Mouse (Mus musculus) left cerebral cortex, adult 11 months (tissue): ENCODE measurements at regions not wholly inside any gene's neighbourhood (a gene's known extent, or its start where the extent isn't known, plus 50 kb on each side); places are given as distances from the start of the nearest gene placed in this dataset.

ENCODE experiments used
- DNase-seq: peaks from one replicate; pipeline ENCODE4 v3.0.0; 2022; ENCODE audit warnings: low spot score

GRCm38 (mm10) chr4:106169466-106169865 is 146.5 kb upstream of the Usp24 start:
- DNase-seq: no peak

DNA sequence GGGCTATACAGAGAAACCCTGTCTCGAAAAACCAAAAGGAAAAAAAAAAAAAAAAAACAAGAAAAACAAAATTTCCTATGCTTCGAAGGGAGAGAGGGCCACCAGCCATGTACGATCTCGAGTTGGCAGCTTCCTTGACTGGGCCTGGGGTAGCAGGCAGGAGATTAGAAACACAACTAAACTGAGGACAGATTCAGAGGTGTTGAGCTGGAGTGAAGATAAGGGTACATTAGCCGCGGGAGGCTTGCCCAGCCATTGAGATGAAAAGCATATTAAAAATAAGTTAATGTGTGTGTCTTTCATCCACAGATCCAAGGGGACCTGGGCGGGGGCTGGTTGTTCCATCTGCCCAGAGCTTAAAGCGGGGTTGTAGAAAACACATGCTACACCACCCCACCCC is 145.3 kb upstream of the Usp24 start:
- no peak for DNase-seq

DNA sequence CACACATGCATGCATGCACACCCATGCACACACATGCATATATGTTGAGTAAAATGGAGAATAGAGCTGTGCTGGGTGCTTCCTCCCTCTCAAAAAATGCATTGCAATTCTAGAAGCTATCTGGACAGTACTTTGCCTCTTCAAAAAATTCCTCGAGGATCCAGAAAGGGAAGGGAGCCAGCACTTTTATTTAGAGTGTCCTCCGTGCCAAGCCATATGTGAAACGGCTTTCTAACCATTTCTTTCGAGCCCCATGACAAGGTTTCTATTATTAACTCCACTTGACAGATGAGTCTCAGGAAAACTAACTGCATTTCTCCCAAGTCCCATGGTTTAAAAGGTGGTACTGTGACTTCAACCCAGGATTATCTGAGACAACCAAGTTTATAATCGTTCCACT is 140.7 kb upstream of the Usp24 start:
- peak; percentile 25 for DNase-seq

DNA sequence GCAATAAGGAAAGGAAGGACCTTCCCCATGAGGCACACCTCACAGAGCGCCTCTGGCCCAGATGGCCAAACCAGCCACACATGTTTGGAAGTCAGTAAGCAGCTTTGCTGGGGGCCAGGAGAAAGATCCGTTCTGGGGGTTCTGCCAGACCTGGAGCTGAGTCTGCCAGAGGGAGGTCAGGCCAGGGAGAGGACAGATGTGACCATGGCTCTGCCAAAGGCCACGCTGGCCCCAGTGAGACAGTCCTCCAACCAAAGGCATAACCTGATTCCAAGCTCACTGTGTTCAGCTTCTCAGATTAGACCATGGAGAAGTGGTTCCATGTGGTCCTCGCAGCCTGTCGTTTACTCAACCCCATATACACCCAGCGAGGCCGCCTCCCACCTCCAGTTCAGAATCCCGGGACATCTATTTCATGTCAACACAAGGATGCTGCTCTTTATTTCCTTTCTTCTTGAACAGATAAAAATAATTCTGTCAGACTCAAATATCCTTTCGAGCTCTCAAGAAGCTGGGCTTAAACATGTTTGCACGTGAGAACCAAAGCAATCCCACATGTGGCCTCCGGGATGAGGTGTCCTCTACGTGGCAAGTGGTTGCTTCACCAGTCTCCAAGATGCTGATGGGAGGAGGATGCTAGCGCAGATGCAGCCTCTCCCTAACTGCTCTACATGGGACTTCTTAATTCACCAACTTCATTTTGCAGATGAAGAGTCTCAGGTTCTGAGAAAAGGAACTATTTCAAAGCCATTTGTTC is 130.1 kb upstream of the Usp24 start:
- DNase-seq: no peak

DNA sequence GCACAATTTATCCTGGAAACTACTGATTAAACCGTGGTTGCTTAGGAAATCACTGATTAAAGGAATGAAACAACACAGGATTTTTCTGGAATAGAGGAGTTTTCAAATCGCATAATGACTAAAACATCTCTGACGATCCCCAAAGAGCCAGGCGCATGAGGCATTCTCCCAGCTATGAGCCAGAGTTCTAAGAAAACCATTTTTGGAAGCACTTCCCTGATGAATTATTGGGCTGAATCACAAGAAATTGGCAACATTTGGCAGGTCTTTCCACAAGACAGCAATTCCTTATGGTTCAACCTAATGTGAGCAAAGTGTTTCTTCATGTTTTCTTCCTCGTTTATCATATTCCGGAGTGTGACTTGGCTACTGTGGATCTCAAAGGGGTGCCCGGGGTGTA is 129.3 kb upstream of the Usp24 start:
- DNase-seq: no peak

DNA sequence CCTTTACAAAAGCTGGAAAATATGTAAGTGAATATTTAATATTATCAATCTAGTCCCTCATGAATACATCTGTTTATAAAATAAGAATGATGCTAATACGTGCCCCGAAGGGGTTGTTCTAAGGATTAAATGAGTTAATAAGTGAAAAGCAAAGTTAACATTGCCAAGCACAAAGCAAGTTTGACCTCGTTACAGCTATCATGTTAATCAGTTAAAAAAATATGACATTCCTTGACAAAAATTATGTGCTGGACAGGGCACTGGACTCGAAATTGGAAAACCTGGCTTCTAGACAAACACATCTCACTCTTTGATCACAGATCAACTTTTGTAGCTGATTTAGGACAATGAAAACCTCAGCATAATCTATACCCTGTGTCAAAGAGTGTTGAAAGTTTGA is 125.8 kb upstream of the Usp24 start:
- no peak for DNase-seq

DNA sequence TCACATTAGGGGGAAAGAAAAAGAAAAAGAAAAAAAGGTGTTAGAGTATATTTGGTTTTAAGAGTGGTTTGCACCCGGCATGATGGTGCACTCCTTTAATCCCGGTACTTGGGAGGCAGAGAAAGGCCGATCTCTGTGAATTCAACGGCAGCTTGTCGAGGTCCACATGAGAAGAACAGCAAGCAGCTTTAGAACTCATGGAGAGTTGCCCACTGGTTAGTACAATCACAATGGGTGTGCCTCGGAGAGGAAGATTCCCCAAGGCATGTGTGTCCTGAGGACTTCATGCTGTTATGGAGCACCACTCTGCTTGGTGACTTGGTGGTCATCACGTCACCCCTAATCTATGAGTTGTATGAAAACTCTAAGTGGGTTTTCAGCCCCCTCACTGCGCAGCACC is 124.7 kb upstream of the Usp24 start:
- DNase-seq: no peak

- no peak for DNase-seq
Observed at GRCm38 (mm10) chr4:106191843-106192242, 124.2 kb upstream of the Usp24 start.

GRCm38 (mm10) chr4:106193204-106193945 is 122.6 kb upstream of the Usp24 start:
- DNase-seq: no peak

- DNase-seq: no peak
Observed at GRCm38 (mm10) chr4:106195497-106196166, 120.4 kb upstream of the Usp24 start.

GRCm38 (mm10) chr4:106199833-106200232 is 116.2 kb upstream of the Usp24 start:
- no peak for DNase-seq

GRCm38 (mm10) chr4:106200241-106200640 is 115.8 kb upstream of the Usp24 start:
- DNase-seq: no peak

DNA sequence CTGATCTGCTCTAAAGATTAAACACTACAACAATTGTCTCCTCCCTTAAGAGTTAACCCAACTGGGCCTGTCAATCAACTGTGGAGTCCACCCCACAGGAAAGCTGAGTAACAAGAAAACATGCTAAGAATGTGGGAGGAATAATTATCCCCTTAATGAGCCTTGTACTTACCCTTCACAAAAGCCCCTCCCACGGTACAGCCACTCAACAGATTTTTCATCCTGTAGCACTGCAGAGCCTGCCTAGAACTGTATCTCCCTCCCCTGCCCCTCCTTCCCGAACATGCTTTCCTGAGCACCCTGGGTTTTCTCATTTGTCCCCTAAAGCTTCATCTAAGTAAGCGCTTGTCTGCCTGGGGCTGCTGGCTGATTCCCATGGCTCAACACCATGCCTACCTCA is 113.5 kb upstream of the Usp24 start:
- no peak for DNase-seq

GRCm38 (mm10) chr4:106205200-106205599 is 110.8 kb upstream of the Usp24 start:
- DNase-seq: no peak

DNA sequence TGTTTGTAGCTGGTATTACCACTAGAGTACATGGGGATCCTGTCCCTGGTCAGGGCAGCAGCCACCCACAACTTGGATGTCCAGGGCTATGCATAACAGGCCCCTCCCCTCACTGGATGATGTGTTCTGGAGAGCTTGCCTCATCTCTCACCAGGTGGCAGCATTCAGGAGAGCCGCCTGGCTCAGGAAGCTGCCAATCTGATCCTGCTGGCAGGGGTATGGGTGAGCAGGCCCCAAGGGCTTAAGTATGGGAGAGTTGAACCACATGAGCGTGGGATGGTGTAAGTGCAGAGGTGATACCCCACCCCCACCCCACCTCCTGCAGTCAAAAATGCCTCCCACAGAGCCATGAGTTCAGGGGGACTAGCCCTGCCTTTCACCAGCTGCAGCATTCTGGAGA is 110.0 kb upstream of the Usp24 start:
- no peak for DNase-seq

- DNase-seq: no peak
Observed at GRCm38 (mm10) chr4:106209465-106209864, 106.5 kb upstream of the Usp24 start.

GRCm38 (mm10) chr4:106209975-106210374 is 106.0 kb upstream of the Usp24 start:
- DNase-seq: no peak

GRCm38 (mm10) chr4:106214170-106214569 is 101.8 kb upstream of the Usp24 start:
- DNase-seq: no peak

GRCm38 (mm10) chr4:106220621-106221020 is 95.4 kb upstream of the Usp24 start:
- no peak for DNase-seq

DNA sequence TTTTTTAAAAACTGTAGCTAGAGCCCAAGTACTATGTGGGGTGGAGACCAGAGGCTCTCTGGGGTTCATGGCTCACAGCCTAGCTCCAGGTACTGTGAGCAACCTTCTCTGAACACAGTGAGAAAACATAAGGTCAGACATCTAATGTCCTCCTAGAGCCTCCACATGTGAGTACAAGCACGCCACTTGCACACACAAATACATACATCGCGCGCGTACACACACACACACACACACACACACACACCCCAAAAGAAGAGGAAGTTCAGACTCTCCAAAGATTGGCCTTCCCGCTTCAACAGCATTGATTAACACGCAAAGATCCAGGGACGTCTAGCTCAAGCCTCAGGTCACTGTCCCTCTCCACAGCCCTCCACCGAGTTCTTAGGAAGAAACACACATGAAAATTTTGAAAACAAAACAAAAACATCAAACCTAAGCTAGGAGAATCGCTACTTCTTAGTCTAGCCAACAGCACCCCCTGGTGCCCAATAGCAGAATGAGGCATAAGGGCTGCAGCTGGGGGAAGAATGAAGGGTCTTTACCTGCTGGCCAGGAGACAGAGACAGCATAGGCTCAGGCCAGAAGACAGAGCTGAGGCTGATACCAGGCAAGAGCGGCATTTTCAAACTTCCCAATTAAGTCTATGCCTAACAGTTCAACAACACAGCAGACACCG is 90.7 kb upstream of the Usp24 start:
- no peak for DNase-seq

DNA sequence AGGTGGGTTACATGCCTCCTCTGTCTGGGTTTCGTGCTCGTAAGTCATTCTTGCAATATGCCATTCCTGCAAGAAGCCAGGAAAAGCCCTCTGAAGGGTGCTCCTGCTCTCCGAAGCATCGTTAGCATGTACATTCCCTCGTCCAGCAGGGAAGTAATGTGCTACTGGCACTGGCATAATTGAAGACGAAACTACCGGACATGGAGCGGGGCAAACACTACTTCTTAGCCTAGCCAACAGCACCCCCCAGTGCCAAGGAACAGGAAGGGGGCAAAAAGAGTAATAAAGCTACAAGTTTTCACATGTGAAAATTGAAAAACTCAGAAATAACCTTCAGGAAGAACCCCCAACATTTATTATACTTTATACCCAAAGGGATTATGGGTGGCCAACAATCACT is 88.6 kb upstream of the Usp24 start:
- DNase-seq: no peak

DNA sequence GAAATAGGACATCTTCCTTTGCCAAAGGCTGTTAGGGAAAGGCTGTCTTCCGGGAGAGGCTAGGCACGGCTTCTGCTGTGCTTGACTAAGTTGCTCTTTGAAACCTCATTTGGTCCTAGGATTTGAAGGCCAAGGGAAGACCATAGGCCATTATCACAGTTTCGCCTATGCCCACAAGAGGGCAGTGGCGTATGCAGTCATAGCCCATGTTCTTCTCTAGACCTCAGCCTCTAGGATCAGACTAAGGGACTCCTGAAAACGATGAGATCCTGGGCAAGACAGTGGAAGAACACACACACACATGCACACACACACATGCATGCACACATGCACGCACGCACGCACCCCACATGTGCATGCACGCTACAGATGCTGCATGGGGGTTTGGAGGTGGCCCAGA is 87.5 kb upstream of the Usp24 start:
- peak; percentile 79 for DNase-seq

DNA sequence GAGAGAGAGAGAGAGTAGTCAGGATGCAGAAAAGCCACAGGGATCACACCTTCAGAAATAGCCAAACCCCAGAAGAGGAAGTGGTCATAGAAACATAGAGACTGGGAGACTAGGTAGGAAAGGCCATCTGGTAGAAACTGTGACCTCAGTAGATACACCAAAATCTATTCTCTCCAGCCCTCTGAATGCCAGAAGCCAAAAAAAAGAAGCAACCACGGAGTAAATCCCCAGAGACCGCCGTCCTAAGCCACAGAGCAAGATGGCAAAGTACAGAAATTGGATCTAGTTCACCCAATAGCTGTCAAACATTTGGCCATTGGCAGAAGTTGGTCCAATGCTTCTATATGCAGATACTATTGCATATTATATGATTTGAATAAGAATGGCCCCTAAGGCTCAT is 86.5 kb upstream of the Usp24 start:
- DNase-seq: no peak
